Mouse (Mus musculus) ovary, postnatal 10 days (tissue): ENCODE measurements around the gene Zfp955a.
"Not testable (repeated sequence)": the region's sequence is repeated elsewhere in the genome, so short reads cannot be mapped to it uniquely, and the experiment has no call there.

Experiments
- DNase-seq: peaks from one replicate; pipeline ENCODE4 v3.0.0; 2022; ENCODE audit warnings: low spot score

Gene Zfp955a

GRCm38 (mm10) chr17:33254530-33255318 is at the start of gene Zfp955a:
Zfp955a (minus strand) TSS chr17:33255145.
- DNase-seq = not testable (repeated sequence)

- DNase-seq = not testable (repeated sequence)
Measured at GRCm38 (mm10) chr17:33289876-33290149, 34.9 kb upstream of the Zfp955a start.

- DNase-seq = not testable (repeated sequence)
Measured at GRCm38 (mm10) chr17:33289039-33289875, 34.3 kb upstream of the Zfp955a start, which contains the start of gene Zfp955b. Zfp955b (plus strand) TSS chr17:33289544.

GRCm38 (mm10) chr17:33268907-33269306 is 14.0 kb upstream of the Zfp955a start:
- DNase-seq = no peak

- no peak for DNase-seq
Measured at GRCm38 (mm10) chr17:33264376-33264775, 9.4 kb upstream of the Zfp955a start, which contains the start of gene Olfr63. Olfr63 (plus strand) TSS chr17:33264676.

- DNase-seq = not testable (repeated sequence)
Measured at GRCm38 (mm10) chr17:33255319-33255657, 343 bp upstream of the Zfp955a start.

GRCm38 (mm10) chr17:33236646-33237045 is 18.3 kb downstream of the Zfp955a start:
- not testable (repeated sequence) for DNase-seq

GRCm38 (mm10) chr17:33221590-33221989 is 33.4 kb downstream of the Zfp955a start, which contains the start of gene Olfr1564:
Olfr1564 (minus strand) TSS chr17:33221690.
- DNase-seq = no peak

- DNase-seq = not testable (repeated sequence)
Measured at GRCm38 (mm10) chr17:33191002-33191401, 63.9 kb downstream of the Zfp955a start, which contains the start of gene Olfr239. Olfr239 (plus strand) TSS chr17:33191302.
